Mouse (Mus musculus): ENCODE measurements around the gene Tmem135. TPM values are rescaled to one million over a fixed set of nuclear protein-coding genes. Genes with fewer than 3 reads are reported as not detected.
A peak's percentile ranks its signal among the peaks of the same experiment; 100 is the strongest.

Gene Tmem135
- polyA plus RNA-seq, 1 experiment from 2014 or later: 57.9 TPM

DNA sequence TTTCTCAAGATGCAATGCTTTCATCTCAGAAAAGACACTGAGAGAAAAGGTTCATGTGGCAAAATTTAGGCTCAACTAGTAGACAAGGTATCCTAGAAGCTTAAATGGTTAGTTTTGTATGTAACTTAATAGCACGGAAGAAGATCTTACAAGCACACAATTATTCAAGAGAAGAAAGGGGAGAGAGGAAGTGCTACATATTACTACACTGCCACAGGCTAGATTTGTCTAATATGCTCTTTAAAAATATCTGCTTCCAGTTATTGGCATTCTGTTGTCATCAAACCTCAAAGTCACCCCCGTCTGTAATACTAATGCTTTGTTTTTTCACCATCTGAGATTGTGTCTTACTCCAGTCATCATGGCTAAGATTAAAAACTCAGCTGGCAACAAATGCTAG lies 167.4 kb downstream of the Tmem135 start:
- WGBS: 79% methylated on average over 2 of the region's 2 CpGs
- Histone ChIP-seq H3K4me1 (replicated peaks; ENCODE audit: control insufficient read depth, insufficient read depth, low read length) (peaks cover 7% of the 10 kb centered on the region; the same call in 1 of the 2 replicates), H3K4me2 (replicated peaks; ENCODE audit: low read depth) (no peak overlapping the region), H3K27me3 (replicated peaks; ENCODE audit: control insufficient read depth, insufficient read depth, low read length) (no peaks in the 10 kb centered on the region), H3K9me3 (ENCODE audit: control insufficient read depth) (no peaks in the 10 kb centered on the region), H3K36me3 (ENCODE audit: control insufficient read depth, insufficient read depth) (0 out of 2 replicates have a peak, but pooled peaks cover 5% of the 10 kb centered on the region), H3K27ac (ENCODE audit: low read depth, low read length) (no peak overlapping the region), H3K4me3 (ENCODE audit: low read depth, low read length) (no peak overlapping the region), H3K9ac (ENCODE audit: low read depth, low read length) (no peak overlapping the region)
- no peak for ATAC-seq
- no peak for TF ChIP-seq CTCF (IDR thresholded peaks at IDR 0.05; ENCODE audit: low read depth)

DNA sequence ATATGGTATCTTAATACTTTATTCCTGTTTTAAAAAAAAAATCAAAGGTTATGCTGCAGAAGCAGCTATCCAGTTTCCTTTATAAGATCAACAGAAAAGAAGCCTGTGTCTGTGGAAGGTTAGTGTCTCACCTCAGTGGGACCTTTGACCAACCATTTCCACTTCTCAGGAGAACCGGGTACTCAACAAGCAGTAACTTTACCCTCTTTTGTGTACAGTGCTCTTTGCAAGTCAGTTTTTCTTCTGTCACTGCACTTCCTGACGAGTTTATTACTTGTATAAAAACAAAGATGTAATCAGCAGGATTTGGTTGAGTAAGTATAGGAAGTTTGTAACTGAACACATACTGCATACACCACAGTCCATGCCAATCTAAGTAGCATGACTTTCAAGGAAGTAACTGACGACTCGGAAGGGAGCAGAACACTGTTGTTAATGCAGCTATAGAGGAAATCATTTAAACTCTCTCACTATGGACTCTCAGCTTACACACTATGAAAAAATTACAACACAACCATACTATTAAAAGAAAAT lies 168.0 kb downstream of the Tmem135 start:
- Histone ChIP-seq H3K9ac (ENCODE audit: low read depth, low read length) (no peak overlapping the region), H3K4me3 (ENCODE audit: low read depth, low read length) (no peak overlapping the region), H3K9me3 (ENCODE audit: control insufficient read depth) (no peaks in the 10 kb centered on the region), H3K4me1 (replicated peaks; ENCODE audit: control insufficient read depth, insufficient read depth, low read length) (peaks cover 7% of the 10 kb centered on the region; the same call in 1 of the 2 replicates), H3K36me3 (ENCODE audit: control insufficient read depth, insufficient read depth) (0 out of 2 replicates have a peak, but pooled peaks cover 5% of the 10 kb centered on the region), H3K27me3 (replicated peaks; ENCODE audit: control insufficient read depth, insufficient read depth, low read length) (no peaks in the 10 kb centered on the region), H3K27ac (ENCODE audit: low read depth, low read length) (no peak overlapping the region), H3K4me2 (replicated peaks; ENCODE audit: low read depth) (no peak overlapping the region)
- 19% methylated on average over 4 of the region's 4 CpGs for WGBS
- peak; percentile 70 for ATAC-seq
- no peak for TF ChIP-seq CTCF (IDR thresholded peaks at IDR 0.05; ENCODE audit: low read depth)

DNA sequence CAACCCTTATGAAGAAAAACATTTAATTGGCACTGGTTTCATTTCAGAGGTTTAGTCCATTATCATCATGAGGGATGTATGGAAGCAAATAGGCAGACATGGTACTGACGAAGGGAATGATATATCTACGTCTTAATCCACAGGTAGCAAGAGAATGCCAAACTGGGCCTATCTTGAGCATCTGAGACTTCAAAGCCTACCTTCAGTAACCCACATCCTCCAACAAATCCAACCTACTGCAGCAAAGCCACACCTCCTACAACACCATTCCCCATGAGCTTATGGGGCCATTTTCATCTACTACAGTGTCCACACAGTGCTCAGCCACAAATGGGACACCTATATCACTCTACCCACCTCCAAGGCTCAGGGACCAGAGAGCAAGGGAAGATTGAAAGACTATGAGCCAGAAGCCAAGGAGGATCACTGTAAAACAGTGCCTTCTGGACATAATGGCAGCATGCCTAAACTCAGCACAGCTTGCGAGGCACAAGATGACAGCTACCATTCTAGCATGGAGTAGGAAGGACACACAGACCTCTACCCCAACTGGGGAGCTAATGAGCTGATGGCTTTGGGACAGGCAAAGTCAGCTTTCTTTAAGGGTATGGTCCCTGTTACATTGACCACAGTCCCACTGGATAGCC lies 171.4 kb downstream of the Tmem135 start:
- WGBS: 96% methylated on average over 3 of the region's 3 CpGs
- ATAC-seq: no peak
- no peak for TF ChIP-seq CTCF (IDR thresholded peaks at IDR 0.05; ENCODE audit: low read depth)
- H3K4me1 ChIP-seq (replicated peaks; ENCODE audit: control insufficient read depth, insufficient read depth, low read length): peaks cover 7% of the 10 kb centered on the region; the same call in 1 of the 2 replicates
- no peak overlapping the region for H3K4me2 ChIP-seq (replicated peaks; ENCODE audit: low read depth)
- no peaks in the 10 kb centered on the region for H3K36me3 ChIP-seq (ENCODE audit: control insufficient read depth, insufficient read depth)
- no peaks in the 10 kb centered on the region for H3K9me3 ChIP-seq (ENCODE audit: control insufficient read depth)
- no peak overlapping the region for H3K9ac ChIP-seq (ENCODE audit: low read depth, low read length)
- H3K27ac ChIP-seq (ENCODE audit: low read depth, low read length): no peak overlapping the region
- H3K27me3 ChIP-seq (replicated peaks; ENCODE audit: control insufficient read depth, insufficient read depth, low read length): no peaks in the 10 kb centered on the region
- no peak overlapping the region for H3K4me3 ChIP-seq (ENCODE audit: low read depth, low read length)

DNA sequence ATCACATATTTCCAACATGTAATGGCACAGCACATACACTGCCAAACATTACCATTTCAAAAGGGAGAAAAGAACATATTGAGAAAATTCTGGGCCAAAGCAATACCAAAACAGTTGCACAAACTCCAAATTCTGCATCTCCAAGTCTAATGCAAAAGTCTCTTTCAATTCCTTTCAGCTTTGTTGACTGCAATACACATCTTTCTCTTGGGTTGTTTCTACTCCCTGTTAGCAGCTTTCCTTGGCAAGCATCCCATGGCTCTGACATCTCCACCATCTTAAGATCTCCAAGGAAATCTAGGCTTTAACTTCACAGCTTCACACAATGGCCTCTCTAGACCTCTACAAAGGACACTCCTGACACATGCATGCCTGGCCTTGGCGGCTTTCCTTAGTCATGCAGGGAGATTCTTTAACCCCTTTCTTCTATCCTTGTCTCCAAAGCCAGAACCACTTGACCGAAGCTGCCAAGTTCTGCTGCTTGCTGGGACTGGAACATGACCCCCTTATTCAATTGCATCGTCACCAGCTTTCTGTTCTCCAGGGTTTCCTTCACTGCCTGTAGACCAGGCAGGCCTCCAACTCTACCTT lies 172.7 kb downstream of the Tmem135 start:
- WGBS: 94% methylated on average over 3 of the region's 3 CpGs
- Histone ChIP-seq H3K9ac (ENCODE audit: low read depth, low read length) (no peak overlapping the region), H3K36me3 (ENCODE audit: control insufficient read depth, insufficient read depth) (no peaks in the 10 kb centered on the region), H3K4me3 (ENCODE audit: low read depth, low read length) (no peak overlapping the region), H3K4me1 (replicated peaks; ENCODE audit: control insufficient read depth, insufficient read depth, low read length) (0 out of 2 replicates have a peak, but pooled peaks cover under 1% of the 10 kb centered on the region), H3K27me3 (replicated peaks; ENCODE audit: control insufficient read depth, insufficient read depth, low read length) (no peaks in the 10 kb centered on the region), H3K27ac (ENCODE audit: low read depth, low read length) (no peak overlapping the region), H3K9me3 (ENCODE audit: control insufficient read depth) (no peaks in the 10 kb centered on the region), H3K4me2 (replicated peaks; ENCODE audit: low read depth) (no peak overlapping the region)
- ATAC-seq: no peak
- TF ChIP-seq CTCF (IDR thresholded peaks at IDR 0.05; ENCODE audit: low read depth): no peak

DNA sequence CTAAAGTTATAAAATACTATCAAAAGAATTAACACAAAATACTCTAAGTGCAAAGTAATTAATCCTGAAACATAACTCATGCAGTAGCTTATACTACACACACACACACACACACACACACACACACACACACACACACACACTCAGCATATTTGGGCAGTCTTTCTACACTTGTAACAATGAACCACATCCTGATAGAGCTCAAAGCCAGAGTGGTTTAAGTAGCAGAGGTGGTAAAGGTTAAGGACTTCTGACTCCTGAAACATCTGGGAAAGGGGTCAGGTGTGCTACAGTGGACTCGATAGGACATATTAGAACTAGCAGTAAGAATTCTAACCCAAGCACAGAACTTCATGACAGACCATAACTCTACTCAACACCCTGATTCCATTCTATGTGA lies 181.4 kb downstream of the Tmem135 start:
- Histone ChIP-seq H3K4me3 (ENCODE audit: low read depth, low read length) (no peak overlapping the region), H3K27me3 (replicated peaks; ENCODE audit: control insufficient read depth, insufficient read depth, low read length) (no peaks in the 10 kb centered on the region), H3K4me2 (replicated peaks; ENCODE audit: low read depth) (no peak overlapping the region), H3K9me3 (ENCODE audit: control insufficient read depth) (no peaks in the 10 kb centered on the region), H3K9ac (ENCODE audit: low read depth, low read length) (no peak overlapping the region), H3K27ac (ENCODE audit: low read depth, low read length) (no peak overlapping the region), H3K4me1 (replicated peaks; ENCODE audit: control insufficient read depth, insufficient read depth, low read length) (no peaks in the 10 kb centered on the region), H3K36me3 (ENCODE audit: control insufficient read depth, insufficient read depth) (no peaks in the 10 kb centered on the region)
- ATAC-seq: no peak
- WGBS: 59% methylated on average over 1 of the region's 1 CpGs
- TF ChIP-seq CTCF (IDR thresholded peaks at IDR 0.05; ENCODE audit: low read depth): no peak

DNA sequence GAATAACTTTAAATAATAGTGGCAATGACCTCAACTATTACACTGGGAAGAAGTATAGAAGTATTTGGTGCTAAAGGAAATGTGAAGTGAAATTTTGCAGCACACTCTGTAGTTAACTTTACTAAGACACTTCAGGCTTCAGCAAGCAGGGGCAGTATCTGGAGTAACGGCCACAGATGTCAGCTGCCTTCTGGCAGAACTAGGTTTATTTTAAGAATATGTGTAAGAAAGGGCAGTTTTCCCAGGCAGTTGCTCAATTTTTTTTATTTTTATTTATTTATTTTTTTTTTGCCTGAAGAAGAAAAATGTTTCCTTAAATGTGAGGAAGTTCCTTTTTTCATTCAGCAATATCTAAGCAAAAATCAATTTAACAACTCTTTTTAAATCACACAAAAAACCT lies 187.4 kb downstream of the Tmem135 start:
- no peak overlapping the region for H3K9ac ChIP-seq (ENCODE audit: low read depth, low read length)
- H3K4me2 ChIP-seq (replicated peaks; ENCODE audit: low read depth): no peak overlapping the region
- no peaks in the 10 kb centered on the region for H3K36me3 ChIP-seq (ENCODE audit: control insufficient read depth, insufficient read depth)
- H3K4me1 ChIP-seq (replicated peaks; ENCODE audit: control insufficient read depth, insufficient read depth, low read length): no peaks in the 10 kb centered on the region; the same call in 1 of the 2 replicates
- no peaks in the 10 kb centered on the region for H3K9me3 ChIP-seq (ENCODE audit: control insufficient read depth)
- no peak overlapping the region for H3K27ac ChIP-seq (ENCODE audit: low read depth, low read length)
- no peak for TF ChIP-seq CTCF (IDR thresholded peaks at IDR 0.05; ENCODE audit: low read depth)
- H3K4me3 ChIP-seq (ENCODE audit: low read depth, low read length): no peak overlapping the region
- 42% methylated on average over 1 of the region's 1 CpGs for WGBS
- H3K27me3 ChIP-seq (replicated peaks; ENCODE audit: control insufficient read depth, insufficient read depth, low read length): no peaks in the 10 kb centered on the region
- ATAC-seq: no peak

All from intestine, postnatal 0 days (tissue).